Mouse (Mus musculus) kidney, adult 2 months (tissue): ENCODE results near the gene Dcakd.

Source experiments
- CTCF ChIP-seq: fragments of 200-500 bp; conservative IDR thresholded peaks from 2 replicates; pipeline ENCODE4 v1.5.1; 2011; ENCODE audit warnings: low read depth, mild to moderate bottlenecking, control low read depth, low read length, moderate library complexity, mixed read lengths; ENCODE audit not compliant: insufficient read depth, insufficient read length
- POLR2A ChIP-seq: fragments of 200-500 bp; IDR thresholded peaks from one replicate; pipeline ENCODE4 v1.6.1; 2011; ENCODE audit warnings: low read depth, low read length, control low read depth

DNA sequence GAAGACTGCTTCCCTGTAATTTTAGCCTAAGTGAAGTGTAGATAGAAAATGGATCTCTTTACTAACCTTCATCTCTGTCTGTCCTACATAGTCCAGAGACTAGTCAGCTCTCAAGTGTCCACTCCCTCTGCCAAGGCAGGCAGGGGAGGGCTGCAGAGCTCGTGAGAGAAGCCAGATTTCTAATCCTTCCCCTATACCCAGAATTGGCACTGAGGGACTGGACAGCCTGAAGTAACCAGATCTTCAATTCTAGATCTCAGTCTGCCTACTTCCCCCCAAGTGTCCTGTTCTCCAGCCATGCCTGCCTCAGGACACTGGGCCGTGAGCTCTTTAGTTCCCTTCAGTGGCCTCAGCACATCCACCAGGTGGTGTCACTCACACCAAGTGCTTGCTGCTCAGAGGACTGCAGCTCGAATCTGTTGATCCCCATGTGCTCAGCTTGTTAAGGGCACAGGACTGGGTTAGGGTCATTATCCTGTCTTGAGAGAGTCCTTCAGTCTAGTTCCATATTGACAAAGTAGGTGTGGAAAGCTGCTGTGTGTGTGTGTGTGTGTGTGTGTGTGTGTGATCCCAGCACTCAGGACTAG is 30.5 kb upstream of the Dcakd start:
- TF ChIP-seq CTCF (no peak), POLR2A (no peak)
